Mouse (Mus musculus): ENCODE measurements around the gene Akap13.
"Not testable (repeated sequence)": the region's sequence is repeated elsewhere in the genome, so short reads cannot be mapped to it uniquely, and the experiment has no call there.

DNA sequence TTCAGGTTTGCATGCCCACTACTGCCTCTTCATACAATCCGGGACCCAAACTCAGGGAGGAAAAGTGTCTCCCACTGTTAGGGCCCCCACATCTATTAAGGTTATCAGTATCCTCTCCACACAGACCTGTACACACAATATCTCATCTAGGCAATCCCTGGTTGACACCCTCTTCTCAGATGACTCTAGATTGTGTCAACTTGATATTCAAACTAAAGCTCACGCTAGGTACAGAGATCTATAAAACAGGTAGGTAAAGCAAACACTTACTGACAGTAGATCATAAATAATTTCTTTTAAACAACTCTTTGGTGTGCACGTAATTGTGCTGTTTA is 333.4 kb downstream of the Akap13 start:
- not testable (repeated sequence) for TF ChIP-seq POLR2A (IDR thresholded peaks at IDR 0.05; ENCODE audit: insufficient read depth, low read depth, low read length); CTCF (IDR thresholded peaks at IDR 0.05)

All from heart, adult 2 months (tissue).